Mouse (Mus musculus): Measurements from ENCODE around the gene Acap2. TPM values are rescaled to one million over a fixed set of nuclear protein-coding genes. Genes with fewer than 3 reads are reported as not detected.
A peak's percentile ranks its signal among the peaks of the same experiment; 100 is the strongest.

Gene Acap2
- polyA plus RNA-seq, 1 experiment from 2014 or later, result 11.3 TPM

DNA sequence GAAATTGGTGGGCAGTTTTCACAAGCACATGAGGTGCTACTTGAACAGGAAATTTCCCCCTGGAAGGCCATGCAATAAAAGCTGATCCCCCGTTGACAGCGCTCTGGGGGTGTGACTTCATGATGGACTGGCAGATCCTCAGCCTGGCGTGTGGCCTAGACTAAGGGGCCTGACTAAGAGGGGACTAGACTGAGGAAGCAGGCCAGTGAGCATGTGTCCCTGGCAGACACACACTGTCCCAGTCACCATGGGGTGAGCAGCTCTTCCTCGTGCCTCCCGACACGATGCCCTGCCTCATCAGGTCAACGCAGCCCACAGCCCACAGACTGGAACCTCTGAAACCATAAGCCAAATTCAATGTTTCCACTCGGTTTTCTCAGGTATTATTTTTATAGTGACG lies 18.5 kb downstream of the Acap2 start:
- 74% methylated on average over 9 of the region's 9 CpGs for WGBS
- ATAC-seq (replicated peaks), result no peak
- no peak overlapping the region for H3K4me3 ChIP-seq
- no peaks in the 10 kb centered on the region for H3K36me3 ChIP-seq (replicated peaks)
- H3K4me1 ChIP-seq, result peaks cover 3% of the 10 kb centered on the region; the same call in 1 of the 2 replicates
- no peaks in the 10 kb centered on the region for H3K27me3 ChIP-seq (replicated peaks)
- no peak overlapping the region for H3K4me2 ChIP-seq
- no peaks in the 10 kb centered on the region for H3K9me3 ChIP-seq
- no peak overlapping the region for H3K9ac ChIP-seq
- no peak overlapping the region for H3K27ac ChIP-seq

DNA sequence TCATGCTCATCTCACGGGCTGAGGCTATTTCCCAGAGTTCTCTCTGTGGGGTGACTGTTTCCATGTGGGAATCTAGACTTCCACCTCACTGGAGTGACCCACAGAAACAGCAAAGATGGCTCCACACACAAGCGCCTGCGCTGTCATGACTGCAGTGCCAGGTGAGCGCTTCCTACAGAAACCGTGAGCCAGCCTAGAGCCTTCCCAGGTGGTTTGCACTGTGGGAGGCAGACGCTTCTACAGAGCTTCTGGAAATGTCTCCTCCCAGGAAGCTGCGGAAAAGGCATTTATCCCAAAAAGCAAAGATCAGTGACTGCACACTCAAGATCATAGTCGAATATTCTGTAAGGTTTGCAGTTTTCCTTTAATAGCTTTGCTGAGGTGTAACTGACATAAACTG lies 20.2 kb downstream of the Acap2 start:
- Histone ChIP-seq H3K9me3 (no peaks in the 10 kb centered on the region), H3K4me2 (no peak overlapping the region), H3K27ac (no peak overlapping the region), H3K36me3 (replicated peaks) (no peaks in the 10 kb centered on the region), H3K4me3 (no peak overlapping the region), H3K9ac (no peak overlapping the region), H3K4me1 (peaks cover 3% of the 10 kb centered on the region; the same call in 1 of the 2 replicates), H3K27me3 (replicated peaks) (no peaks in the 10 kb centered on the region)
- WGBS, result 81% methylated on average over 8 of the region's 8 CpGs
- ATAC-seq (replicated peaks), result no peak

DNA sequence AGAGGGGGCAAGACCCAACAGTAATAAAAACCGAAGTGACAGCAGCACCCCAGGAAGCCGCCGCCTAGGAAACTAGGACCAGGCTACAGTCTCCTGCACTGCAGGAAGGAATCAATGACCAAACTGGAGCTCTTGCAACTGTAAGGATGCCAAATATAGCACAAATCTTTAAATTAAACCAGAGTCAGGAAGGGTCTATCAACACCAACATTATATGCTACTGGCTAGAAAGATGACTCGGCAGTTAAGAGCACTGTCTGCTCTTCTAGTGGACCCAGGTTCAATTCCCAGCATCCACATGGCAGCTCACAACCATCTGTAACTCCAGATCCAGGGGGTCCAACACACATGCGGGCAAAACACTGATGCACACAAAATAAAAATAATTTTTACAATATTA lies 21.7 kb downstream of the Acap2 start:
- ATAC-seq (replicated peaks), result no peak
- peaks cover 3% of the 10 kb centered on the region; the same call in 1 of the 2 replicates for H3K4me1 ChIP-seq
- H3K27ac ChIP-seq, result no peak overlapping the region
- no peaks in the 10 kb centered on the region for H3K9me3 ChIP-seq
- 75% methylated on average over 5 of the region's 5 CpGs for WGBS
- no peaks in the 10 kb centered on the region for H3K27me3 ChIP-seq (replicated peaks)
- no peak overlapping the region for H3K4me3 ChIP-seq
- no peak overlapping the region for H3K4me2 ChIP-seq
- no peaks in the 10 kb centered on the region for H3K36me3 ChIP-seq (replicated peaks)
- H3K9ac ChIP-seq, result no peak overlapping the region

DNA sequence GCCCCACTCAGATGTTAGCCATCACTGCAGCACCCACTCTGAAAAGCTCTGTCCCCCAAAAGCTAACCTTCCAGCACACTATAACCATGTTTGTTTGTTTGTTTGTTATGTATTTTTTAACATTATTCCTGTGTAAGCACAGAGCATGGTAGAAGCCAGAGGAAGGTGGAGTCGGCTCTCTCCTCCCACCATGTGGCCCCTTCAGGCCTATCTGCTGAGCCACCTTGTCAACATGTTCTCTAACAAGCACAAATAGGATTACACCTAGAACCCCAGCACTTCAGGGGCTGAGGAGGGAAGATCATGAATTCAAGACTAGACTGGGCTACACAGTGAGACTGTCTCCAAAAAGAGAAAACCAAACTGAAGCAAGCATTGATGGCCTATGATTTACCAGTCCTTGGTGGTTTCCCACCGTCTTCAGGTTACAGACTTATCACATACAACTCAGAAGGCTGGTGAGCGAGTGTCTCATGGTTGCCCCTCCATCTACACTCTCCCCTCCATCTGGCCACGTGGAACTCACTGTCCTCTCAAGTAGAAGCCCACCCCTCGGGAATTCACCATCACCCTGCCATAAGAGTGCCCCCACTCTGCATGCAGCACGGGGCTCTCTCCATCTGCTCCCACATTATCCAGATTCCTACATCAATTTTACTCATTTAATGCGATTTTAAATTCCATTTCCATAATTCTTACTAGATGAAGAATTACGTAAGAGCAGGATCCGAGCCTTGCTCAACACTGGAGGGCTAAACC lies 26.0 kb downstream of the Acap2 start:
- Histone ChIP-seq H3K4me3 (no peak overlapping the region), H3K9me3 (no peaks in the 10 kb centered on the region), H3K4me1 (no peaks in the 10 kb centered on the region), H3K9ac (no peak overlapping the region), H3K4me2 (no peak overlapping the region), H3K36me3 (replicated peaks) (no peaks in the 10 kb centered on the region), H3K27ac (no peak overlapping the region), H3K27me3 (replicated peaks) (no peaks in the 10 kb centered on the region)
- 79% methylated on average over 9 of the region's 9 CpGs for WGBS
- ATAC-seq (replicated peaks), result no peak

DNA sequence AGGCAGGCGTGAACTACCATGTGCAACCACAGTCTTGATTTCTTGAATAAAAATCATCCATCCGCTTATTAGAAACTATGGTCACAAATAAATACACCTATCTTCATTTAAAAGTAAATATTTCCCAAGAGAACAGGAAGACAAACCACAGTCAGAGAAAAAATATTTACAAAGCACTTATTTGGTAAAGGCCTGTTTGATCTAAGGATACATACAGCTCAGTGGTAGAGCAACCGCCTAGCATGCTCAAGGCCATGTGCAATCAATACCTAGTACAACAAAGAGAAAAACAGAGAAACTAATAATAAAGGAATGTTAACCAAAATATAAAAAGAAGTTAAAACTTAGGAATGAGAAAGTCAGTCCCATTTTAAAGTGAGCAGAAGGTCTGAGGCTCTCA lies 28.8 kb downstream of the Acap2 start:
- no peak for ATAC-seq (replicated peaks)
- WGBS, result 91% methylated on average over 3 of the region's 3 CpGs
- no peaks in the 10 kb centered on the region for H3K9me3 ChIP-seq
- no peak overlapping the region for H3K4me3 ChIP-seq
- H3K27ac ChIP-seq, result no peak overlapping the region
- no peaks in the 10 kb centered on the region for H3K36me3 ChIP-seq (replicated peaks)
- H3K4me2 ChIP-seq, result no peak overlapping the region
- H3K9ac ChIP-seq, result no peak overlapping the region
- peaks cover 7% of the 10 kb centered on the region for H3K4me1 ChIP-seq
- no peaks in the 10 kb centered on the region for H3K27me3 ChIP-seq (replicated peaks)

DNA sequence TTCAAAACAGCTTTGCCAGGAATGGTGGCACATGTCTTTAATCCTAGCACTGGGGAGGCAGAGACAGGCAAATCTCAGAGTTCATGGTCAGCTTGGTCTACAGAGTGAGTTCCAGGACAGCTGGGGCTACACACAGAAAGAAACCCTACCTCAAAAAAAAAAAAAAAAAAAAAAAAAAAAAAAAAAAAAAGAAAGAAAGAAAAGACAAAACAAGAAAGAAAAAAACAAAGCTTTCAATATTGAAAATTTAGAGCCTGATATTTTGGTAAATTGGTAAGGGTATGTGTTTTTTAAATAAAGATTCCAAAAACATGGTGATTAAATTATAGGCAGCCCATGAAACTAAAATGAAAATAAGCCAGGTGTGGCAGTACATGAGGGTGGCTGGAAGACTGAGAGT lies 29.6 kb downstream of the Acap2 start:
- Histone ChIP-seq H3K4me2 (no peak overlapping the region), H3K4me1 (peaks cover 10% of the 10 kb centered on the region), H3K27me3 (replicated peaks) (no peaks in the 10 kb centered on the region), H3K9ac (no peak overlapping the region), H3K36me3 (replicated peaks) (no peaks in the 10 kb centered on the region), H3K27ac (no peak overlapping the region), H3K9me3 (no peaks in the 10 kb centered on the region), H3K4me3 (no peak overlapping the region)
- ATAC-seq (replicated peaks), result no peak

DNA sequence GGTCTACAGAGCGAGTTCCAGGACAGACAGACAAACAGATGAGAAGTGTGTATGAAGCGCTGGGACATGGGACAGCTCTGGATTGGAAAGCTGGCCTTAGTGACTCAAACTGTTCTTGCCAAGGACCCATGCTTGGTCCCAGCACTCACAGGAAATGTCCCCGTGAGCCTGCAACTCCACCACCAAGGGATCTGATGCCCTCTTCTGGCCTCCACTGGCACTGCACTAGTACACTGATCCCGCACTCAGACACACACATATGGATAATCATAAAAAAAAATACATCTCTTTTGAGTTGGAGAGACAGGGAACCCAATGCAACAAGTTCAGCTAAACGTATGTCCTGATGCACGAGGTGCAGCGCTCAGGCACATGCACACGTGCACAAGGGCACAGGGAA lies 30.7 kb downstream of the Acap2 start:
- Histone ChIP-seq H3K9ac (no peak overlapping the region), H3K4me1 (peaks cover 13% of the 10 kb centered on the region), H3K9me3 (no peaks in the 10 kb centered on the region), H3K27me3 (replicated peaks) (no peaks in the 10 kb centered on the region), H3K4me3 (no peak overlapping the region), H3K4me2 (no peak overlapping the region), H3K36me3 (replicated peaks) (no peaks in the 10 kb centered on the region), H3K27ac (no peak overlapping the region)
- 95% methylated on average over 8 of the region's 8 CpGs for WGBS
- ATAC-seq (replicated peaks), result no peak

DNA sequence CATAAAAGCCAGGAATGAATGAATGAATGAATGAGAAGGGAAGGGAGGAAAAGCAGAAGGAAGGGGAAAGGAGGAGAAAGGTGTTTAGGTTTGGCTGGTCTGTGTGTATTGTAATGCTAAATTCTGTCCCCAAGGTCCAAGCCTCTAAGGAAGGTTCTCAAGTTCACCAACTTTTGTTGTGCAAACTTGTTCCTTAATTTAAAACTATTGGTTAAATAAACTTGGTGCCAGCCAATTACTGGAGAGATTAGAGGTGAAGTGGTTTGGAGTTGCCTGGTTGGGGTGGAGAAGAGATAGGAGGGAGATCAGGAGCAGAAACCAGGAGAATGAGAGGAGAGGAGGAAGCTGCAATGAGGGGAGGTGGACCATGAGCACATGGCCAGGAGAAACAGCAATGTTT lies 31.4 kb downstream of the Acap2 start:
- no peaks in the 10 kb centered on the region for H3K27me3 ChIP-seq (replicated peaks)
- ATAC-seq (replicated peaks), result no peak
- H3K36me3 ChIP-seq (replicated peaks), result no peaks in the 10 kb centered on the region
- H3K4me3 ChIP-seq, result no peak overlapping the region
- H3K9ac ChIP-seq, result no peak overlapping the region
- no peaks in the 10 kb centered on the region for H3K9me3 ChIP-seq
- peaks cover 13% of the 10 kb centered on the region for H3K4me1 ChIP-seq
- no peak overlapping the region for H3K27ac ChIP-seq
- no peak overlapping the region for H3K4me2 ChIP-seq

DNA sequence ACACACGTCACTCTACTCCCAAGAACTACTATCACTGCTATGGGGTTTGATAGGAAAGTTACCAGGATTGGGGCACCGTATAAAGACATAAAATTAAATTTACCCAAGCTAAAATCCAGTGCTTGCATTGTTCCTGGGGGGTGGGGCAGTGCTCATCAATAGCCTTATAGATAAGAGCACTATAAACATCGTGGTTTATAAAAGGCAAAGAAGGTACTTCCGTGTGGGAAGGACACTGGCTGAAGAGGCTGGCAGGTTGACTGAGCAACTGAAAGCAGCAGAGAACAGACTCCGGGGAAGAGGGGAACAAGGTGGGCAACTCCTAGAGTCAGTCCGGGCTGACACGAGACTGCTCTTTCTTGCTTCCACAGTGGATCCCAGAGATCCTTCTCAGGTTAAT lies 33.1 kb downstream of the Acap2 start:
- H3K4me2 ChIP-seq, result no peak overlapping the region
- peaks cover 13% of the 10 kb centered on the region for H3K4me1 ChIP-seq
- no peaks in the 10 kb centered on the region for H3K9me3 ChIP-seq
- no peak overlapping the region for H3K4me3 ChIP-seq
- 43% methylated on average over 7 of the region's 7 CpGs for WGBS
- no peak overlapping the region for H3K9ac ChIP-seq
- ATAC-seq (replicated peaks), result no peak
- no peak overlapping the region for H3K27ac ChIP-seq
- H3K36me3 ChIP-seq (replicated peaks), result no peaks in the 10 kb centered on the region
- H3K27me3 ChIP-seq (replicated peaks), result no peaks in the 10 kb centered on the region

DNA sequence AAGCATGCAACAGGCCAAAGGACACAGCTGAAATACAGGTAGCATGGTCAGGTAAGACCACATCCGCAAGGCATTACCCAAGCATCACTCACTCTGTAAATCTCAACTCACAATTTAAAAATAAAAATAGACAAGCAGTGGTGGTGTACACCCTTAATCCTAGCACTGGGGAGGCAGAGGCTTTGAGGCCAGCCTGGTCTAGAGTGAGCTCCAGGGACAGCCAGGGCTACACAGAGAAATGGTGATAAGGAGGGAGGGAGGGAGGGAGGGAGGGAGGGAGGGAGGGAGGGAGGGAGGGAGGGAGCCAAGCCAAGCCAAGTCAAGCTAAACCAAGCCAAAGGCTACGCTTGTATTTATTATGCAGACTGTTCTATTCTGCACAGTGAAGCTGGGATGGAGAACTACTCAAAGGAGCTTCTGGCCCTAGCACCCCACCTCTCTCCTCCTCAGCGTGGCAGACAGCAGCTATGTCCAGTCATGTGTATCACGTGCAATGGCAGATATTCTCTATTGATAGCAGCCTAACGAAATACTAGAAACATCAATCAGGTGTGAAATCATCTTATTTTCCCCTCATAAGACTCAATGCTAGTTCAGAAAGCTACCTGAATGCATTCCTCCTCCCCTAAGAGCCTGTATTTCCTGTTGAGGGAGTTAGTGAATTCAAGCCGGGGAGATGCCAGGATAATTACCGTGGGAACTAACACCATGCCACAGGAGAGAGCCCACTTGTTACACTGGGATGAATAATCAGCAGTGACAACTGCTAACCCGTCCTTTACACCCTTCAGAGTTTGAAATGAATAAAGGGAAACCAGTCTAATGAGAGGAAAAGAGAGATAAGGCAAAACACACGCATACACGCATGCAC lies 33.8 kb downstream of the Acap2 start:
- H3K27me3 ChIP-seq (replicated peaks), result no peaks in the 10 kb centered on the region
- no peaks in the 10 kb centered on the region for H3K9me3 ChIP-seq
- no peaks in the 10 kb centered on the region for H3K36me3 ChIP-seq (replicated peaks)
- ATAC-seq (replicated peaks), result peak; percentile 60
- no peak overlapping the region for H3K4me3 ChIP-seq
- H3K4me1 ChIP-seq, result peaks cover 13% of the 10 kb centered on the region
- H3K4me2 ChIP-seq, result no peak overlapping the region
- no peak overlapping the region for H3K9ac ChIP-seq
- 24% methylated on average over 10 of the region's 10 CpGs for WGBS
- H3K27ac ChIP-seq, result no peak overlapping the region

DNA sequence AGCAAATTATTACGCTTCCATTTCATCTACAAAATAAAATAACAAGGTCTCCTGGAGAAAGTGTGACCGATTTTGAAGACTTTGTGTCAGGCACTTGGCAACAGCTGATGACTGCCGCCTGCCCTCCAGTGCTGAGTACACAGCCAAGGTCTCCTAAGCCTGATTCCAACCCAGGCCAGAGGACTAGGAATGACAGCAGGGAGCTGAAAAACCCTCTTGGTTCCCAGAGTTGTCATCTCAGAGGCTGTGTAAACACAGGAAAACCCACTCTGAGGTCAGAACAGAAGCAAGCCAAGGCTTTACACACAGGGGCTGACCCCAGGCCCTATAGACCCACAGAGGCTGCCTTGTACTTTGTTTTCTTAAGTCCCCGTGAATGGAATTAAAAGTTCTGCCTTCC lies 35.1 kb downstream of the Acap2 start:
- 38% methylated on average over 4 of the region's 4 CpGs for WGBS
- H3K9ac ChIP-seq, result no peak overlapping the region

DNA sequence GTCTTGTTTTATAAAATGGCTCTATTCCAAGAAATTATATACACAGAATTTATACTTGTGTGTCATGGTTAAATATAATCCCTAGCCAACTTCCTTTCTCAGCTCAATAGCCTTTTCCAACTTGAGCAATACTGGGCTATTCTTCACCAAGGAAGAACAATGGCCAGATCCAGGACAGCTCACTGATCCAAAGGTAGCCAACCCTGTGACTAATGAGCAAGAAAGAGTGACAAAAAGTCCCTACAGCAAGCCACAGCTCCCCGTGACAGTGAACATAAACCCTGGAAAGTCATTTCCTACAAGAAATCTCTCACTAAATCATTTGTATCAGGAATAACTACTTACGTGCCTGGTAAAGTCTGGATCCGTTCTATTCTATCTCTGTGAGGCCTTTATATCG lies 35.6 kb downstream of the Acap2 start:
- no peak overlapping the region for H3K4me2 ChIP-seq
- no peaks in the 10 kb centered on the region for H3K9me3 ChIP-seq
- no peaks in the 10 kb centered on the region for H3K36me3 ChIP-seq (replicated peaks)
- no peak overlapping the region for H3K9ac ChIP-seq
- H3K27ac ChIP-seq, result no peak overlapping the region
- no peaks in the 10 kb centered on the region for H3K27me3 ChIP-seq (replicated peaks)
- H3K4me3 ChIP-seq, result no peak overlapping the region
- no peak for ATAC-seq (replicated peaks)
- 70% methylated on average over 4 of the region's 4 CpGs for WGBS
- peaks cover 13% of the 10 kb centered on the region for H3K4me1 ChIP-seq

More for the DNA sequence above, 35.1 kb downstream of the Acap2 start:
- Histone ChIP-seq H3K4me1 (peaks cover 13% of the 10 kb centered on the region), H3K9me3 (no peaks in the 10 kb centered on the region), H3K36me3 (replicated peaks) (no peaks in the 10 kb centered on the region), H3K4me2 (no peak overlapping the region), H3K27me3 (replicated peaks) (no peaks in the 10 kb centered on the region), H3K4me3 (no peak overlapping the region), H3K27ac (no peak overlapping the region)
- no peak for ATAC-seq (replicated peaks)

DNA sequence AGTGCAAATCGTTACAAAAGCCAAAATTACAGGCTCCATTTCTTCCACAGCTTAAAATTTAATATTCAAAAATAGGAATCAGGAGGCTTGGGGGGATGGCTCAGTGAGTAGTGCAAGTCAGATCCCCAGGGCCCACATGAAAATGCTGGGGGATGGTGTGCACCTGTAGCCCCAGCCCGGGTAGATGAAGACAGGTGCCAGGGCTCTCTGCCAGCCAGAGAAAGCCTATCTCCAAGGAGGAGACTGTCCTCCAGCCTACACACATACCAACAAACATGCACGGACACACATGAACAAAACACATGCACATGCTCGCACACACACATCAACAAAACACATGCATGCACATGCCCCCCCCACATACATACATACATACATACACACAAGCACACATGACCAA lies 36.9 kb downstream of the Acap2 start:
- no peaks in the 10 kb centered on the region for H3K9me3 ChIP-seq
- H3K4me2 ChIP-seq, result no peak overlapping the region
- peaks cover 13% of the 10 kb centered on the region for H3K4me1 ChIP-seq
- no peak for ATAC-seq (replicated peaks)
- H3K4me3 ChIP-seq, result no peak overlapping the region
- no peaks in the 10 kb centered on the region for H3K36me3 ChIP-seq (replicated peaks)
- H3K9ac ChIP-seq, result no peak overlapping the region
- WGBS, result 96% methylated on average over 4 of the region's 4 CpGs
- H3K27ac ChIP-seq, result no peak overlapping the region
- H3K27me3 ChIP-seq (replicated peaks), result no peaks in the 10 kb centered on the region

Measured in midbrain, embryonic 15.5 days (tissue).